Mouse (Mus musculus): ENCODE data around the gene Siah3. TPM values are rescaled to one million over a fixed set of nuclear protein-coding genes. Genes with fewer than 3 reads are reported as not detected.
"Not testable (repeated sequence)": the region's sequence is repeated elsewhere in the genome, so short reads cannot be mapped to it uniquely, and the experiment has no call there.

Gene Siah3
- total RNA-seq (2021): 1 to 10 TPM; 6.7 to 7.5 TPM

GRCm38 (mm10) chr14:75455743-75456421 is at the start of gene Siah3:
Gene Siah3, plus strand, starts transcription at chr14:75455982.
- intact Hi-C loops (cut with DNase I): loop anchor here (10.0 kb wide), 2 partner anchors 189 to 259 kb away; partner anchors contain the start of gene Erich6b

GRCm38 (mm10) chr14:75409772-75410171 is 46.0 kb upstream of the Siah3 start:
- intact Hi-C loops (cut with DNase I): no loop called here
- peak in 1 of 2 experiments; percentile 7 for DNase-seq (ENCODE audit: low spot score in 2 of 2)

More at GRCm38 (mm10) chr14:75455743-75456421, at the start of gene Siah3:
- peak; percentile 56 to 69 for DNase-seq (ENCODE audit: low spot score in 2 of 2)

- no peak for DNase-seq (ENCODE audit: low spot score in 2 of 2)
- intact Hi-C loops (cut with DNase I): no loop called here
Measured at GRCm38 (mm10) chr14:75410392-75410791, 45.4 kb upstream of the Siah3 start.

GRCm38 (mm10) chr14:75418721-75419120 is 37.1 kb upstream of the Siah3 start:
- DNase-seq (ENCODE audit: low spot score in 2 of 2): no peak
- intact Hi-C loops (cut with DNase I): no loop called here

GRCm38 (mm10) chr14:75419876-75420275 is 35.9 kb upstream of the Siah3 start:
- intact Hi-C loops (cut with DNase I): no loop called here
- no peak for DNase-seq (ENCODE audit: low spot score in 2 of 2)

GRCm38 (mm10) chr14:75420811-75421210 is 35.0 kb upstream of the Siah3 start:
- no peak for DNase-seq (ENCODE audit: low spot score in 2 of 2)
- intact Hi-C loops (cut with DNase I): no loop called here

GRCm38 (mm10) chr14:75431173-75431786 is 24.5 kb upstream of the Siah3 start:
- intact Hi-C loops (cut with DNase I): no loop called here
- DNase-seq (ENCODE audit: low spot score in 2 of 2): no peak

- DNase-seq (ENCODE audit: low spot score in 2 of 2): no peak
Measured at GRCm38 (mm10) chr14:75432850-75433249, 22.9 kb upstream of the Siah3 start.

GRCm38 (mm10) chr14:75434576-75434975 is 21.2 kb upstream of the Siah3 start:
- intact Hi-C loops (cut with DNase I): no loop called here
- DNase-seq (ENCODE audit: low spot score in 2 of 2): no peak

More at GRCm38 (mm10) chr14:75432850-75433249, 22.9 kb upstream of the Siah3 start:
- intact Hi-C loops (cut with DNase I): no loop called here

- DNase-seq (ENCODE audit: low spot score in 2 of 2): peak; percentile 46 to 53
- intact Hi-C loops (cut with DNase I): no loop called here
Measured at GRCm38 (mm10) chr14:75444486-75445105, 11.2 kb upstream of the Siah3 start.

- peak; percentile 73 for DNase-seq (ENCODE audit: low spot score in 2 of 2)
- intact Hi-C loops (cut with DNase I): no loop called here
Measured at GRCm38 (mm10) chr14:75445281-75445947, 10.4 kb upstream of the Siah3 start.

GRCm38 (mm10) chr14:75445948-75446281 is 9.9 kb upstream of the Siah3 start:
- DNase-seq (ENCODE audit: low spot score in 2 of 2): no peak
- intact Hi-C loops (cut with DNase I): no loop called here

GRCm38 (mm10) chr14:75446314-75446713 is 9.5 kb upstream of the Siah3 start:
- DNase-seq (ENCODE audit: low spot score in 2 of 2); intact Hi-C loops (cut with DNase I): not testable (repeated sequence)

- intact Hi-C loops (cut with DNase I): loop anchor here (10.0 kb wide), 2 partner anchors 191 to 261 kb away; partner anchors contain the start of gene Erich6b
- DNase-seq (ENCODE audit: low spot score in 2 of 2): no peak
Measured at GRCm38 (mm10) chr14:75453906-75454305, 1.9 kb upstream of the Siah3 start.

- intact Hi-C loops (cut with DNase I): loop anchor here (10.0 kb wide), 2 partner anchors 190 to 260 kb away; partner anchors contain the start of gene Erich6b
- DNase-seq (ENCODE audit: low spot score in 2 of 2): no peak
Measured at GRCm38 (mm10) chr14:75454716-75455115, 1.1 kb upstream of the Siah3 start.

GRCm38 (mm10) chr14:75455361-75455742 is 430 bp upstream of the Siah3 start:
- DNase-seq (ENCODE audit: low spot score in 2 of 2): no peak
- intact Hi-C loops (cut with DNase I): loop anchor here (10.0 kb wide), 2 partner anchors 189 to 259 kb away; partner anchors contain the start of gene Erich6b

- peak; percentile 53 to 61 for DNase-seq (ENCODE audit: low spot score in 2 of 2)
- intact Hi-C loops (cut with DNase I): loop anchor here (10.0 kb wide), 2 partner anchors 188 to 258 kb away; partner anchors contain the start of gene Erich6b
Measured at GRCm38 (mm10) chr14:75456489-75457220, 873 bp downstream of the Siah3 start.

- peak in 1 of 2 experiments; percentile 28 for DNase-seq (ENCODE audit: low spot score in 2 of 2)
Measured at GRCm38 (mm10) chr14:75457221-75457600, 1.4 kb downstream of the Siah3 start.

GRCm38 (mm10) chr14:75459431-75459830 is 3.6 kb downstream of the Siah3 start:
- intact Hi-C loops (cut with DNase I): loop anchor here (10.0 kb wide), 2 partner anchors 185 to 255 kb away; partner anchors contain the start of gene Erich6b
- DNase-seq (ENCODE audit: low spot score in 2 of 2): no peak

More at GRCm38 (mm10) chr14:75457221-75457600, 1.4 kb downstream of the Siah3 start:
- intact Hi-C loops (cut with DNase I): loop anchor here (10.0 kb wide), 2 partner anchors 188 to 258 kb away; partner anchors contain the start of gene Erich6b
